Mouse (Mus musculus) kidney, postnatal 36 days (tissue): ENCODE results near the gene Gpsm1.

ENCODE experiments used
- DNase-seq, 2 experiments: peaks; one replicate each; pipeline ENCODE4 v3.0.0; 2021 to 2022; ENCODE audit warnings: mixed read lengths in 2 of 2

Gpsm1 gene

DNA sequence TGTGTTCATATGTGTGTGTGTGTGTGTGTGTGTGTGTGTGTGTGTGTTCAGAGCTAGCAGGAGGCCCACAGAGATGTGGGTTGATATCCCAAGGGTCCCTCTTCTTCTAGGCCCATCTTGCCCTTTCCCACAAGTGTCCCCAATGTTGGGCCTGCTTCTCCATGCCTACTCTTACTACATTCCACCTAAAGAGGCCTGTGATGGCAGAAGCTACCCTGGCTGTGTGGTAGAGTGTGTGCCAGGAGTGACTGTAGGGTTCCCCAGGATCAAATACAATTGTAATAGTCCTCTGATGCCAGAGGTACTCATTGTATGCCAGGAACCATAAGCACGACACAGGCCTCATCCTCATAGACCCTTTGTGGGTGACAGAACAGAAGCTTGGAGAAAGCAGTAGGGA is 1.9 kb upstream of the Gpsm1 start:
- DNase-seq = no peak

DNA sequence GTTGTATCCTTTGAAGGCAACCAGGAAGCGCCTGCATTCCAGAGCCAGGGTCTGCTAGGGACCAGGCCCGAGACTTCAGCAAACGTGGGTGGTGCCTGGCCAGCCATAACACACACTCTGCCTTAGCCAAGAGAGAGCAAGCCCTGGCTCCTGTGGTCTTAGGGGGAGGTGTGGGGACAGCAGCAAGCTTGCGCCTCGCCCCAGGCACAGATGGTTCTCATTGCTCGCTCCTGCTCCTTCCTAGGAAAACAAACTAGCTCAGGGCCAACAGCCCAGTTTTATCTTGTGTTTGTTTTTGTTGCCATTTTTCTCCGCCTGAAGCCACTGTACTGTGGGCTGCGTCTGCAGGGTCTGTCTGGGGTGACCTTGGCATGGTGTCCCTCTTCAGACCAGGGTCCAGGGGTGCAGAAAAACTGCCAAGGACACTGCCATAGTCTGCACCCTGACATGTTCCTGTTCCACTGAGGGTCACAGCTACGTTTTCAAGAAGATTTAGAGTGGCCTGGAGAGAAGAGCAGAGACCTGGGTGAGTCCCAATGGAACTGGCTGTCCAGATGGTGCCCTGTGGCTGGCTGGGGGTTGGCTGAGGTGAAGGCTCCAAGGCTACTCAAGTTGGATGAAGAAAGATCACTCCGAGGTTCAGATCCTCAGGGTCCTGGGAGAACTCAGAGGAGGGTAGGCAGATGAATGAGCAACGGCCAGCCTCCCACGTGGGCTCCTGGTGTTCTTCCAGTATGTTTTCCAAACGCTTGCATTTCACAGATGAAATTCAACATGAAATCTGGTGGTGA is 839 bp upstream of the Gpsm1 start:
- peak; percentile 43 to 64 for DNase-seq

DNA sequence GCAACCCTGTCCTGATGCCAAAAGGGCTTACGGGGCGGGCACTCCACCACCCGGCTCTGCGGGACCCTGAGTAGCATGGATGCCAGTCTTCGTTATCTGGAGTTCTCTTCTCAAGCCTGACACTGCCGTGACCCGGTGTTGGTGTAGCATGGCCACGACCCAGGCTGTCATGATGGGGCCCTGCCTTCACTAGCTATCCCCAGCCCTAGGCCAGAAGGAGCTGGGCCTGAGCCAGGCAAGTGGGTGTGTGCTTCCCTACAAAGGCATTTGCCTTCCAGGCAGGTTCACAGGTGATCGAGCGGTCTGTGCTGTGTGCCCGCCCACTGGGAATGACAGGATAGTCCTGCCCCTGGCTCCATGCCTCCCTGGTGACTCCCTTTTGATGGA is 603 bp downstream of the Gpsm1 start:
- DNase-seq = peak; percentile 57 to 72

DNA sequence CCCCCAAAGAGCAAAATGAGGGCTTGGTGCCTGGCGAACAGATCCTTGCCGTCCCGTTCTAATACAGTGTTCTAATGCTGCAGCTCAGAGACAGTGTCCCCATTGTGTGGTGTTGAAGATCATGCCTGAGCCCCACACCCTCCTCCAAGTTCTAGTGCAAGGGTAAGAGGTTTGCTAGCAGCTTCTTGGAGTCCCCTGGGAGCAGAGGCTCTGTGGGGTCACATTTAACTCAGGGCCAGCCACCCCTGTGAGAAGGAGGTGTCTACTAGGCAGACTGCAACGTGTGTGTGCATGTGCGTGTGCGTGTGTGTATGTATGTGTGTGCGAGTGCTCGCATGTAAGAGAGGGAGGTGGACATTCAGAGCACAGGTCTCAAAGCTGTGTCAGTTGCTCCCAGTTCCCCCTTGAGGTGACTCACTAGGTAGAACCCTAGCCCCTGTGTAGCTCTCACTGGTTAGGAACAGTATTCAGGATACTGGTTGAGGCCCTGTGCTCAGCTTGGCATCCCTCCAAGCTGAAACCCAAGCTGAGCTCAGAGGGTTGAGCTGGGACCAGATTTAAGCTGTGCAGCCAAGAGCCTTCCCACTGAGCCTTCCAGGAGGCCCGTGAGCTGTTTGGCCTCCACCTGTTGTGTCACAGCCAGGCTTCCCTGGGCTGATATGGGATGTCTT is 1.4 kb downstream of the Gpsm1 start:
- DNase-seq = peak in 1 of 2 experiments; percentile 36

DNA sequence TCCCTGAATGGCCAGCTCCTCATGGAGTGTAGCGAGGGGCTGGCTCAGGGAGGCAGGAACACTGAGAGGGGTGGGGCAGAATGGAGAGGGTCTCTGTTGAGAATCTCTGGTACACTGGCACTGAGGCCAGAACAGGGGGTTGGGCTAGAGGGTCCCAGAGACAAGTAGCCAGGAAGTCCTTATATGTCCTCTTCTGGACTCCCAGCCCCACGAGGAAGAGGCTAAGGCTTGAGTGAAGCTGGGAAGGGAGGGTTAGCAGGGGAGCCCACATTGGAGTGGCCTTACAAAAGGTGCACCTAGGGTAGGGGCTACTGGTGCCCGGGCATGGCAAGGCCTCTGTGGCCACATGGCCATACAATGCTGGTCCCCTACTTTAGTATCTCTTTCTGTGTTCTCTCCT is 2.1 kb downstream of the Gpsm1 start:
- no peak for DNase-seq

DNA sequence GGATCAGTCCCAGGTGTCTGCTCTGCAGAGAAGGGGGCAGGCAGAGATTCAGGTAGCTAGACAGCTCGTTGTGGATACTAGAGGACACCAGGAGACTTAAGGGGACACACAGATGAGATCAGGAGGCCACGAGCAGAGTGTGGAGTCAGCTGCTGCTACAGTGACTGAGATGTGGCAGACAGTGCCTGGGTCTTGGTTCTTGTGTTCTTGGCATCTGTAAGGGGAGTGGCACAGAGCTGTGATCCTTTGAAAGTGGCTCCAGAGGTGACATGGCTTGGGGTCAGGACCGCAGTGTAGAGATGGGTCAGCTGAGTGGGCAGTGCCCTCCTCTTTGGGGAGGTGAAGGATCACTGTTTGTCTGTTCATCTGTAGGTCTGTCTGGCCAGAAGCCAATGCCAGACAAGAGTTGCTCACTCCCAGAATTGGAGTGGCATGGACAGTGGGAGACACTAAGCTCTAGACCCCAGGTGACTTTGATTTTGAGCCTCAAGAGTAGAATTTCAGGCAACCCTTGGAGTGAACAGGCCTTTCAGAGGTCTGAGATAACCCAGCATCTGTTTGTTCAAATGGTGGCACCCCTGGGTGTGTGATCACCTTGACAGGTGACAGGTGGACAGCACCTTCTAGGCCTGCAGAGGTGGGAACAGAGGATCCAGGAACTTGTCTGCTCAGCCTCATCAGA is 2.8 kb downstream of the Gpsm1 start:
- DNase-seq = no peak

DNA sequence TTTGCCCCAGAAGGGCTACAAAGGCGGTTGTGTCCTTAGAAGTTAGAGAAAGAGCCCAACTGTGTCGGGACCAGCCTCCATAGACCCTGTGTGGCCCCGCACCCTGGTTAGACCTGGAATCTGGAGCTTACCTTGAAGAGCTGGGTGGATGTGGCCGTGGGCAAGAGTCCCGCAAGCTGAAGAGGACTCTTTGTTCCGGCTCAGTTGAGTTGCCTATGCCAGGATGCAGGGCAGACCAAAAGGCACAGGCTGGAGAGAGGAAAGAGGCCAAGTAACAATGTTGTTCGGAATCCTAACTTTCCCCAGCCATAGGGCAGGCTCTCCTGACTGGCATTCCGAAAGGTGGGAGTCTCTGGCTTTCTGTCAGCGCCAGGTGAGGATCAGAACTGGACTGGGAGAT is 3.8 kb downstream of the Gpsm1 start:
- DNase-seq = no peak

DNA sequence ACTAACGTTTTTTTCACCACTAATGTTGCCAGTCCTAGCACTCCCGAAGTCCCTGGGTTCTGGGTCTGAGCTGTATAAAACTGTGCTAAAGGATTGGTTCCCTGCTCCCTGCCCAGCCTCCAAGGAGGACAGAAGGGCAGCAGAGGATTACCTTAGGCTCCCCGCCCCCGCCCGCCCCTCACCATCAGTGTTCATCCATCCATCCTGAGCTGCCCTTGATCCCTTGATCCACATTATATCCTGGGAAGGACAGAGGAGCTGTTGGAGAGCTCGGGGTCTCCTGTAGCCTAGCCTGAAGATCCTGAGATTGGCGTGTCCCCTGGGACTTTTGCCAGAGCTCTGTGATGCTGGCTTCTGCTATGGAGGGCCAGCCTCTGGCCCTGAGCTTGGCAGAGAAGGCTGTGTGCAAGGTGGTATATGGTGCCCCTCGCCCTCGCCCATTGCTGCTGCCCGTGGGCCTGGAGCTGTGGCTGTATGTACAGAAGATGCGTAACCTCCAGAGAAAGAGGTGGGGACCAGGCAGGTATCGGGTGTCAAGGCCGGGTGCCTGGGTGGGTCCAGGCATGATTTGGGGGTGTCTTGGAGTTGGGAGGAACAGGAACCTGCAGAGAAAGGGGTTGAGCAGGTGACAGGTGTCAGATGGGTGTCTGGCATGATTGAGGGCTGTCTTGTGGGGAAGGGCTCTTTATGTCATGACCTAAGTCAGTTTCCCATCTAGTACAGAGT is 4.4 kb downstream of the Gpsm1 start:
- no peak for DNase-seq

DNA sequence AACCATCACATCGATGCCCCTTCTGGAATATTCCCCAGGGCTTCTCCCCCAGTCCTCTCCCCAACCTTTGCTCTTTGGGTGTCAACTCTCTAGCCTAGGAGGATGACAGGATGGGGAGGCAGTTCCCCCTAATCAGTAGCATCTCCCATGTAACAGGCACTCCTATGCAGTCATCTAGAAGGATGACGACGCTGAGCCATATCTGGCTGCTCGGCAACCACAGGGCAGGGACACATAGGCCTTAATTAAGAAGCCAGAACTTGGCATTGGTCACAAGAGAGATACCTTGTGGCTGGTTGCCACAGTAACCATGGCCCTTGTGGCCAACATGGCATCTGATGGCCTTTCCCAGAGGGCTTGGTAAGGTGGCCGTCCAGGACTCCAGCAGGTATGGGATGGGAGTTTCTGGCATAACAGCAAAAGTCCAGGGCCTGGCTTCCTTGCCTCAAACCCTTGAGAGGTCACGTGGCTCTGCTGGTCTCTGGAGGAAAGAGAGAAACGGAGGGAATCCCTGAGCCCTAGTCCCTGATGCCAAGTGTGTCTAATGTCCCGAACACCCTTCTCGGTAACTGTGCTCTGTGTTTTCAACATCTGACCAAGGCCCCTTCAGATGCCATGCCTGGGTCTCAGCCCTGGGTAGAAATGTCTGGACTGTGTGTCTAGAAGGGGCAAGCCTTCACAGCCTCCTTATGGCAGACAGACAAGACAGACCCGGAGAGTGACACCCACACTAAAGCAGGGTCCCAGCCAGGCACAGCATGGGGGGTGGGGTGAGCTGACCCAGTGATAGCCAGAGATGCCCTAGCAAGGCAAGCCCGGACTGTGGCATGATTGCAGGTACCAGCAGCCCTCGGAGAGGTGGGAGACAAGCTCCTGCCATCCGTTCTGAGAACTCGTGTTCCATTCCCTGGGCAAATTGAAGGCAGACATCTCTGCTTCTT is 5.2 kb downstream of the Gpsm1 start:
- no peak for DNase-seq

DNA sequence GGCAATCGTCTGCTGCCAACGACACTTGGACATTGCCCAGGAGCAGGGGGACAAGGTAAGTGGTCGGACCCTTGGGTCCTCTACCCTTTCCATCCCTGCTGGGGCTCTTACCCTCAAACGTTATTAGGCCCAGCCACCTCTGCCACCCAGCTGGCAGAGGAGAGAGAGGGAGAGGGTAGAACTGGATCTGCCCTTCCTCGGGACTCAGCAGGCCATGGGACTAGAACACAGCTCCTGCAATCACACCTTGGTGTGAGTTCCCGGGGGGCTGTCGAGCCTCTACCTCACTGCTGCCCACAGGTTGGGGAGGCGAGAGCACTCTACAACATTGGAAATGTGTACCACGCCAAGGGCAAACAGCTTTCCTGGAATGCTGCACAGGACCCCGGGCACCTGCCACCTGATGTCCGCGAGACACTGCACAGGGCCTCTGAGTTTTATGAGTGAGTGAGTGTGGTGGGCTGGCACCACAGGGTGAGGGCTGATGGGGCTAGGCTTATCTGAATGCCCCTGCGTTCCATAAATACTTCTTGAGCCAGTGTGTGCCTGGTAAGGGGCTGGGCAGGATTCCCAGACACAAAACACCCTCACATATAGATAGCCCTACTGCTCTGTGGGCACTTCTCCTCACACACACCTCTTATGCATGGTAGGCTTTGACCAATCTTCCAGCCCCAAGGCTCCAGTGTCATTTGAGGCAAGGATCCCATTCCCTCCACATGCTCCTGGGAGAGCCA is 8.4 kb downstream of the Gpsm1 start:
- DNase-seq = no peak

DNA sequence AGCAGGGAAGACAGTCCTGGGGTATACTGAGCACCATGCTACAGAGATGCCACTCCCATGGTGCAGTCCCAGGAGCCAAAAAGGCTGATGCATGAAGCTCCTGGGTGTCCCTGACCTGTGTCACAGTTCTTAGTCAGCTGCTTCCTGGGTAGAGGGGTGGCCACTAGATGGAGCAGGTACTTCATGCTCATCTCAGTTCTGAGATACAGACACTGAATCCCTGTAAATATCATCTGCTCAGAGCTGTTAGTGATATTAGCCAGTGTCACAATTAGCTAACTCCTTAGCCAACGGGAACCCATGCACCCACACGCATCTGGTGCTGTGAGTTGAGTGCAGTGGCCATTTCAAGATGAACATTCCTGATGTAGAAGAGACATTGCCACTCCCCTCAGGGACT is 9.6 kb downstream of the Gpsm1 start:
- DNase-seq = peak in 1 of 2 experiments; percentile 74

DNA sequence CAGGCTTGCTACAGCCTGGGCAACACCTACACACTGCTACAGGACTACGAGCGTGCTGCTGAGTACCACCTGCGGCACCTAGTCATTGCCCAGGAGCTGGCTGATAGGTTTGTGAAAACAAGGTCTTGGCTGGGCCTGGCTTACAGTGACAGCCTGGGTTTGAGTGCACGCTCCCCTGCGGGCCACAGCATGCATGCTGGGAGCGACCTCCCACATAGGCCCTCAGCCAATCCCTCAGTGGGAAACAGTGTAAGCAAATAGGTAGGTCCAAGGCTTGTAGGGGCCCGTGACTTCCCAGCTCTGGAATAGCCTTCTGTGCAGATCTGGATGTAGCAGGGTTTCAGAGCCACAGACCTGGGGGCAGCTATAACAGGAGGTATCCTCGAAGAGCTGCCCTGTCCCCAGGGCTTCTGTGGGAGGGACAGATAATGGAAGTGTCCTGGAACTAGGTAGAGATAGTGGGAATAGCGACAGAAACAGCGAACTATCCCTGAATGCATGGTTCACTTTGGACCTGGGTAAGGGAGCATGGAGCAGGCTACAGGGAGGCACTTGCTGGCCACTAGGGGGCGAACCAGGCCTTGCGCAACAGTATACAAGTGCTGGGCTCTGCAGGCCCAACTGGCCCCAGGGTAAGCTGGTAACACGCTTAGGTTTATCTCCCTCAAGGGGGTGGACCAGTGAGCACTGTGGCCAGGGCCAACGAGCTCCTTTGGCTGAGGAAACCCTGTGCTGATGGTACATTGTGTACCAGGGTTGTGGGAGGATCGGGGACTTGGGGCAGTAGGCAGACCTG is 10.3 kb downstream of the Gpsm1 start:
- peak in 1 of 2 experiments; percentile 85 for DNase-seq

DNA sequence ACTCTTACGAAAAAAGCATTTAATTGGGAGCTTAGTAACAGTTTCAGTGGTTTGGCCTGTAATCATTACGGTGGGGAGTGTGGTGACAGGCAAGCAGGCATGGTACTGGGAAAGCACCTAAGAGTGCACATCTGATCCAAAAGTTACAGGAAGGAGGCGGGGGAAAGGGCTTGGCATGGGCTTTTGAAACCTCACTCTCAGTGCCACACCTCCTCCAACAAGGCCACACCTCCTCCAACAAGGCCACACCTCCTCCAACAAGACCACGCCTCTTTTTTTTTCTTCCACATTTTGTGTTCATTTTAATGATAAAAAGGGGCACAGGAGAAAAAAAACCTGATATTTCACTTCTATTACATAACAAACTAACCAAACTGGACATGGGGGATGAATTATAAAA is 12.5 kb downstream of the Gpsm1 start:
- DNase-seq = peak in 1 of 2 experiments; percentile 36

DNA sequence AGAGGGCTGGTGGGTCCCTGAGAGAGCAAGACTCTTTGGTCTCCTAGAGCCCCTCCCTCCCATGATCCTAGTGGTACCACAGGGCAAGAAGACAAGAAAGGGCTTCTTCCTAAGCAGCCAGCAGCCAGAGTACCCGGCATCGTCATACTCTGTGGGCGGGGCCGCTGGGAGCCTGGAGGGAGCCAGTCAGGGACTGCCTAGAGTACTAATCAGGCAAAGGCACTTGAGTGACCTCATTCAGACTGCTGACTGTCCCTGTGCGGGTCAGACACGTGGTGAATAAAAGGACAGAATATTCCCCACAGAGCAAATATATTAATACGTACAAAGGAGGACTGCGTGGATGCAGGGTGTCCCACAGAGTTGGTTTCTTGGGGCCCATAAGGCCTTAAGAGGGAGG is 14.1 kb downstream of the Gpsm1 start:
- peak in 1 of 2 experiments; percentile 15 for DNase-seq

DNA sequence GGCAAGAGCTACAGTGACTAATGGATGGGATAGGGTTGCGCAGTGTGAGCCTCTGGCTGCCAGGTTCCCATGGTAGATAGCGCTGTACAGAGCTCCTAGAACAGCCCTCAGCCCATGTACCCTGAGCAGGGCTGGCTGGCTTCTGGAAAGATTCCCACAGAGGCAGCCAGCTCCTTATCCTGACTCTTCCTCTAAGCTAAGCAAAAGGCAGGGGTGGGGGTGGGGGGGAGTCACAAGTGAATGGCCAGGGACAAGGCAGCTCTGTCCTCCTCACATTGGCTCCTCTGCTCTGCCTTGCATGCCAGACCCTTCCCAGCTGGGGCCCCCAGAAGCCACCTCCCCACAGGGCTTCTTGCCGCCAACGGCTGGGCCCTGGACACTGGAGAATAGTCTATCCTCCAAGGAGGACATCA is 14.7 kb downstream of the Gpsm1 start:
- no peak for DNase-seq

DNA sequence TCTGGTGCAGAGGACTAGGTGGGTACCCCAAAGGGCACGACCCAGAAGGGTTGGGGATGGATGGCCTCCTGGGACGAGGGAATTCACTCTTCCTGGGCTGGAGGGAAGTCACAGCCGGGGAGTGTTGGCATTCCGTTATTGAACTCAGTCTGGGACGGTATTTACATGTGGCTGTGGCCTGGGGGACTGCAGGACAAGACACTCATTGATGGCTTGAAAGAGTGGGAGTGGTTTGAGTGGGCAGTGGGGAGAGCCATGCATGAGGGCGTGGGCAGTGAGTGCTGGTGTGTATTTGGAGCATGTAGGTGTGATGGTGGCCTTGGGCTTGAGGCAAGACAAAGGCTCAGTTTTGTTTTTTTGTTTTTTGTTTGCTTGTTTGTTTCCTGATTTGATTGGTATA is 15.4 kb downstream of the Gpsm1 start:
- DNase-seq = no peak

DNA sequence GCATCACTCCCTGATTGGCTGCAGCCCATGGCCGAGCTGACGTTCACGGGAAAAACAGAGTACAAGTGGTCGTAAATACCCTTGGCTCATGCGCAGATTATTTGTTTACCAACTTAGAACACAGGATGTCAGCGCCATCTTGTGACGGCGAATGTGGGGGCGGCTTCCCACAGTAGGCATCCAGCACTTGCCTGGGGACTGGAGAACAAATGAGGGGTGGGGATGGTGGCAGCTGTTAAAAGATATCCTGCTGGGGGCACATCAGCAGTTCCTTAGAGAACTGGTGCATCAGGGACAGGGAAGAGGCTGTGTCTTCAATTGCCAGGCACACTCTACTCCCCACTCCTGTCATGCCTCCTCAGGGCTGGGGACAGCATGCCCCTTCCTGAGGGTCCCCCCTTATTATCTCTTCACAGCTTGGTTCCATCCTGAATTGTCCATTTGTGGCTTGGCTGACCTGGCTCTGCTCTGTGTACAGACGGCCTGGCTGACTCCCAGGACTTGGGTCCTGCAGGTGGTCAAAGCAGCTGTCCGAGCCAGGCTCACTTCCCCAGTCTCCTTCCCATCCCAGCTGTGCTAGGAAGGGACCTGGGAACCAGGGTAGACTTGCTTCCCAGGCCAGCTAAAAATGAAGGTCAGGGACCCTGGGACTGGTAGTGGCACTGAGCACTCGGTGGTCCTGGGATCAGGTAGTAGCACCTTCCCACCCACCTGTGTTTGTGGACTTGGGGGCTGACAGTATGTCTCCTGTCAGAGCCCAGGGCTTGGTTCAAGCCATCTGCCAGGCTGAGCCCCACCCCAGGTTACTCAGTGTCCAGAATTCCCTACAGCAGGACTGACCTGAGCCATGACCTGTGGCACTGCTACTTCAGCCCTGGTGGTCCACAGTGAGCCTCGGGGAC is 23.2 kb downstream of the Gpsm1 start:
- no peak for DNase-seq

DNA sequence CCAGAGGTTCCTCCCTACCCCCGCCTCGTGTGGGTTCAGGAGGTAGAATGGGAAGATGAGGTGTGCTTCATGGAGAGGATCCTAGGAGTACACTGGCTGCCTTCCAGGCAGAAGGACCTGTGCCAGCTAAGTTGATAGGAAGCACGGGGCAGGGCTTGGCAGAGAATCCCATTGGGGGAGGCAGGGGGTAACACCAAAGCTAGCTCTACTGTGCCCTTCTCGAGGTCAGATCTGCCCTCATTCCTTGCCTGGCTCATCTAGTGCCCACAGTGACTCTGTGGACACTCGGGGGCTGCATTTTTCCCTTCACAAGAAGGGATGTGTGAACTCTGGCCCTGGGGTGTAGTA is 23.9 kb downstream of the Gpsm1 start:
- peak in 1 of 2 experiments; percentile 66 for DNase-seq

DNA sequence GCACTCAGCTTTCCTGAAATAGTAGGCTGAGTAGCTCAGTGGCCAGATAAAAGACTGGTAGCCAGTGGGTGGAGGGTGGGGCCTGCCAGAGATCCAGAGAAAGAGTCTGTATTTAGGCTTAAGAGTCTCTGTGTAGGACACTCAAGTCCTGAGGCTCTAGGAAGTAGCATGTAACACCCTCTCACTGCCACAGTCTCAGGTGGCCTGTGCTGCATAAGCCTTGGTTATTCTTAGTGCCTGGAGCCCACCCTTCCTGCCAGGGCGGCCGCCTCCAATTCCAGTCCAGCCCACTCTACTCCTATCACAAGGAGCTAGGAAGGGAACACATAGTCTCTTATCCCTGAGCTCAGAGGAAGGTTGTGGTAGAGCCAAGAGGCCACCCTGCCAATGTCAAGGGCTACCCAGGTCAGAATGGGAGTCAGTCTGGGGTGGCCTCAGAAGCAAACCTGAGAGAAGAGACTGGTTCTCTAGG is 26.2 kb downstream of the Gpsm1 start:
- peak; percentile 36 to 67 for DNase-seq
